Mouse (Mus musculus) thymus, postnatal 25 days (tissue): ENCODE data around the gene Tubgcp6.

Source experiments
- DNase-seq: peaks from one replicate; pipeline ENCODE4 v3.0.0; 2022

Tubgcp6 gene

GRCm38 (mm10) chr15:89140659-89141252 is 17.8 kb upstream of the Tubgcp6 start, which contains the start of gene Mapk12:
Gene Mapk12, minus strand, starts transcription at chr15:89140703.
- DNase-seq: no peak

DNA sequence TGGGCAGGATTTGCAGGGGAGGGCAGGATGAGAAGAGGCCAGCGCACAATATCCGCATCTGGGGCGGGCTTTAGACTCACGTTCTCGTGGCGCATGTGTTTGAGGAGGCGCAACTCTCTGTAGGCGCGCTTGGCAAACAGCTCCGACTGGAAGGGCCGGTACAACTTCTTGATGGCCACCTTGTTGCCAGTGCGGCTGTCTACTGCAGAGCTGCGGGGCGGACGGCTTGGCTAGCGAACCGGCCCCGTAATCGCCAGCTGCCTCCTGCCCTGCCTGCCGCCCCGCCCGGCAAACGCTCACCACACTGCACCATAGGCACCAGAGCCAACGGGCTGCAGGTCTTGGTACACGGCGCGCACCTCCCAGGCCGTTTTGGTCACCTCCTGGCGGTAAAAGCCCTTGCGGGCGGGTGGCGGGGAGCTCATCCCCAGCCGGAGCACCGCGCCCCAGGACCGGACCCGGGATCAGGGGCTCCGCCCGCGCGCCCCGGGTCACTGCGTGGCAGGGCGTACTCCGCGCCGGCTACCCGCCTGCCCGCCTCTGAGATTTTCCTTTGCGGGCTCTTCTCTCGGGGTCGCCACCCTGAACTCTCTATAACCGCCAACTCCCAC is 17.2 kb upstream of the Tubgcp6 start:
- no peak for DNase-seq

- no peak for DNase-seq
Measured at GRCm38 (mm10) chr15:89138531-89138930, 15.6 kb upstream of the Tubgcp6 start.

GRCm38 (mm10) chr15:89138046-89138405 is 15.1 kb upstream of the Tubgcp6 start:
- DNase-seq: no peak

DNA sequence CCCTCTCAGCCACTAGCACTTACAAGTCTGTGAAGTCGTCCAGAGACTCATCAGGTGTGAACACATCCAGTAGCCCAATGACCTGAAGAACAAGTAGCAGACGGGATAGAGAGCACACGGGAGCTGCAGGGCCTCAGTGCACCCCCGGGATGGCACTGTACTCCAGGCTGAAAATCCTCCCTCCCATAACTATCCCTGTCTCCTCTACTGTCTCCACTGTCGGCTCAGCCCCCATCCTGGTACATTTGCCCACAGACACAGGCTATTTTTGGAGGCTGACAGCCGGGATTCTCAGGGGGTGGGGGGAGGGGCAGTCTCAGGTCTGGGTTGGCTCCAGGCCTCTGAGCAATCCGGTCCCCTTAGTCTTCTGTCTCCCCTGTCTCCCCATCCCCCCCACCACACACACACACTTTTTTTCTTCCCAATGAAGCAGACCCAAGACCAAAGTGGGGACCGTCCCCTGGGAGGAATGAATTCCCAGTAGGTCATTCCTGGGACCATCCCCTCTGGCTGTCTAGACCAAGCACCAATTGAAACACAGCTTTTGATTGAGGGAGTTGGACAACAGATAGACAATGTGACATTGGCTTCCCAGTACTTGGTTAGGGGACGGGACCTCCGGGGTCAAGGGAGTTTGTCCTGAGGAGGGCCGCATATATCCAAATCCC is 14.6 kb upstream of the Tubgcp6 start:
- no peak for DNase-seq

GRCm38 (mm10) chr15:89136461-89137155 is 13.7 kb upstream of the Tubgcp6 start:
- no peak for DNase-seq

DNA sequence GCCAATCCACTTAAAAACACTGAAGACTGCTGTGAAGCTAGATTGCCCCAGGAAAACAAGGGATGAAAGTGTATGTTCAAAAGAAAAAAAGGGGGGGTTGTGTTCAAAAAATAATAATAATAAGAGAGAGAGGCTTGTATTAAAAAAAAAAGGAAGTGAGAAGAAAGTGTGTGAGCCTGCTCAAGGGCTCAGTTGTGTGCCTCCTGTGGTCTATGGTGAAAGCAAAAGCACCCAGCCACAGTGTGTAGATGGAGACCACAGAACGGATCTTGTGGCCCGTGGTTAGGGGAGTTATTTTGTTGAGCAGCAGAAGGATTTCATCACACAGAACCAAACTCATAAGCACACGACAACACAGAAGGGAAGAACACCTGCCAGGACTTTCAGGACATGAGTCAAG is 8.4 kb upstream of the Tubgcp6 start:
- DNase-seq: peak; percentile 64

- DNase-seq: no peak
Measured at GRCm38 (mm10) chr15:89130245-89130644, 7.3 kb upstream of the Tubgcp6 start.

- DNase-seq: peak; percentile 82
Measured at GRCm38 (mm10) chr15:89128382-89129350, 5.8 kb upstream of the Tubgcp6 start, which contains the start of gene Hdac10. Gene Hdac10, minus strand, starts transcription at chr15:89128700.

- no peak for DNase-seq
Measured at GRCm38 (mm10) chr15:89127364-89127940, 4.5 kb upstream of the Tubgcp6 start.

DNA sequence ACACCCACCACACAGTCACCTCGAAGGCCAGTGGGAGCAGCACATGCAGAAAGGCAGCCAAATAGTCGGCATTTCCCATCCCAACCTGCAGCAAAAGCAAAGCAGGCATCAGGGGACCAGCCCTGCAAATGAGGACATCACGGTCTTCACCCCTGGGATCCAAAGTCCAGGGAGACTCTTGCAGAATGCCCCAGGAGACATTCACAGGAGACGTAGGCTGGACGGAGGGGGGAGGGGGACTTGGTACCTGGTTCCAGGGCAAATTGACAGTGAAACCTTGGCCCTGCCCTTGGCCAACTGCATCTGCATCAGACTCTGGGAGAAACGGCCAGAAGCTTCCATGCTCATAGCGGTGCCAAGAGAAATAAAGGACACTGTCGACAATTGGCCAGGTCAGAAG is 3.7 kb upstream of the Tubgcp6 start:
- DNase-seq: no peak

DNA sequence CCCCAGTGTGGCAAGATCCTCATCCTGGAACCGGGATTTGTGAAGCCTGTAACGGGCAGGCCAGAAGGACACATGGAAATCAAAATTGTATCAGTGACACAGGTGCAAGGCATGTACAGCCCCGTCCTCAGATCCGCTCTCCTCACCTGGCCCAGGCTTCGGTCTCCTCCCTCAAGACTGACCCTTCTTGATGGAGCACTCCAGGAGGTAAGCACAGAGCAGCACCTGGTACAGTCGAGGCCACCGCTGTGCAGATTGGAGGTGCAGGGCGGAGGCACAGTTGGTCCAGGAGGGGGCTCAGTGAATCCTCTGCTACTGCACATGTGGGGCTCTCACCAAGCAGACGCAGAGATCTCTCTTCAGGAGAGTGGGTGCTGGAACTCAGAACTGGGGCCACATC is 2.4 kb upstream of the Tubgcp6 start:
- DNase-seq: no peak

- DNase-seq: no peak
Measured at GRCm38 (mm10) chr15:89124312-89124711, 1.4 kb upstream of the Tubgcp6 start.

- peak; percentile 34 for DNase-seq
Measured at GRCm38 (mm10) chr15:89123595-89123994, 683 bp upstream of the Tubgcp6 start.

GRCm38 (mm10) chr15:89118007-89118406 is 4.9 kb downstream of the Tubgcp6 start:
- peak; percentile 36 for DNase-seq

- DNase-seq: no peak
Measured at GRCm38 (mm10) chr15:89110147-89110546, 12.8 kb downstream of the Tubgcp6 start.

DNA sequence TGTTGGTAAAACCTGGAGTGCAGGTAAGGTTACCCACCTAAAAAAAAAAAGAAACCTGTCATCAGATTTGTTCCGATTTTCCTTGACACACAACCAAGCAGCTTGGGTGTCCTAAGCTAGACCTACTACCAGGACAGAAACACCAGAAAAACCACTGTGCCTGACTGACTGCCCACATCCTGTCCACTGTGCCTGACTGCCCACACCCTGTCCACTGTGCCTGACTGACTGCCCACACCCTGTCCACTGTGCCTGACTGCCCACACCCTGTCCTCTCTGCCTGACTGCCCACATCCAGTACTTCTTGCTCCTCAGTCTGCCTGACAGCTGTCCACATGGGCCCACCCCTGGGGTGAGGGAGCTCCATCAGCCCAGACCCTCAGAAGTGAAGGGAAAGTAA is 15.9 kb downstream of the Tubgcp6 start:
- DNase-seq: no peak

- DNase-seq: no peak
Measured at GRCm38 (mm10) chr15:89106073-89106472, 16.8 kb downstream of the Tubgcp6 start.

- no peak for DNase-seq
Measured at GRCm38 (mm10) chr15:89104425-89104824, 18.5 kb downstream of the Tubgcp6 start.

DNA sequence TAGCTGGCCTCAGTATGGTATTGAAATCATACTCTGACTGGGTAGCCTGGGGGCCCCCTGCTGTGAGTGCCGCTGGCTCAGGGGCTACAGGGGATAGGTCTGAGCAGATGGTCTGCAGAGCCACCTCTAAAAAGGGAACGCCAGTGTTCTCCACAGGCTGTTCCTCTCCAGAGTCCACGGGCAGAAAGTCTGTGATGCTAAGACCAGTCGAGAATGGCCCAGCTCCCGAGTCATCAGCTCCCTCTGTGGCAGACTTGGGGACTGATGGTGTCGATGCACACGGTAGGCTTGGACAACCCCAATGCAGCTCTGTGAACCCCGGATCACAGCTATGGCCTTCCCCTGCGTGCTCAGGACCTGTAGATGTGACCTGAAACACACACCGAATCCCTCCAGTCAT is 19.0 kb downstream of the Tubgcp6 start:
- no peak for DNase-seq

DNA sequence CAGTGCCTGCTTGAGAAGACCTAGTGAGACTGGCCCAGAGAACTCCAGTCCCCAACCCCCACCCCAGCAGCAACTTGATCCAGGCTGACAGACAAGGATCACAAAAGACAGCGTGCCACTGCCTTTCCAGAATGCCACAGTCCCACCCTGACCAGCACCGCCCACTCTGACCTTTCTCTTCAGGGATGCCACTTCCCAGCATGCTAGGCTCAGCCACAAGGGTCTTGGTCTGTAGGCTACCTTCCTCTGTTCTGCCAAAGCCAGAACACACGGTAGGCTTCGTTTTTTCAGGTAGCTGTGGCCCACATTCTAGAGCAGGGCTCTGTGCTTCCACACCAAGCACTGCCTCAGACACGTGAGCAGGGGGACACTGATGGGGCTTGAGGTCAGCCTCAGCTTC is 20.3 kb downstream of the Tubgcp6 start:
- no peak for DNase-seq

- DNase-seq: no peak
Measured at GRCm38 (mm10) chr15:89100823-89101222, 22.1 kb downstream of the Tubgcp6 start.
